Mouse (Mus musculus) ES-E14 (cell line): ENCODE measurements around the gene Gdap1l1.

ENCODE experiments used
- CHD2 ChIP-seq: IDR thresholded peaks from 2 replicates; pipeline ENCODE4 v1.6.1; 2014; ENCODE audit warnings: mild to moderate bottlenecking, low read depth, low read length, inconsistent platforms
- HCFC1 ChIP-seq: IDR thresholded peaks from 2 replicates; pipeline ENCODE4 v1.6.1; 2012; ENCODE audit warnings: low read length, inconsistent platforms, borderline replicate concordance; ENCODE audit not compliant: insufficient read depth

GRCm38 (mm10) chr2:163467585-163467984, 29.3 kb downstream of the Gdap1l1 start:
- no peak for TF ChIP-seq CHD2
- TF ChIP-seq HCFC1 = no peak
